Mouse (Mus musculus) erythroblast, embryonic 14.5 days (primary cell): ENCODE results near the gene Prickle1.

ENCODE experiments used
- GATA1 ChIP-seq: IDR thresholded peaks from 2 replicates; pipeline ENCODE4 v1.6.1; 2012; ENCODE audit warnings: low read length, inconsistent platforms, mixed read lengths
- TAL1 ChIP-seq: IDR thresholded peaks from 3 replicates; pipeline ENCODE4 v1.6.1; 2012; ENCODE audit warnings: low read length, inconsistent platforms, mixed read lengths

GRCm38 (mm10) chr15:93602850-93603249, 7.2 kb upstream of the Prickle1 start:
- no peak for TF ChIP-seq GATA1
- TF ChIP-seq TAL1, result no peak
